Mouse (Mus musculus): ENCODE measurements at regions not wholly inside any gene's neighbourhood (a gene's known extent, or its start where the extent isn't known, plus 50 kb on each side); places are given as distances from the start of the nearest gene placed in this dataset.

GRCm38 (mm10) chr14:102491205-102491604 lies 491.2 kb downstream of the Kctd12 start:
- no peaks in the 10 kb centered on the region for H3K27me3 ChIP-seq (ENCODE audit: control insufficient read depth, insufficient read depth, low read length)
- H3K27ac ChIP-seq (ENCODE audit: insufficient read depth, low read depth, low read length) = no peak overlapping the region
- H3K4me1 ChIP-seq (ENCODE audit: control insufficient read depth, insufficient read depth, insufficient read length, low read length) = no peaks in the 10 kb centered on the region
- TF ChIP-seq CTCF (IDR thresholded peaks at IDR 0.05; ENCODE audit: extremely low read depth, insufficient read length, insufficient replicate concordance, low read depth, low read length) (no peak), POLR2A (IDR thresholded peaks at IDR 0.05; ENCODE audit: low read depth, low read length) (no peak)
- no peaks in the 10 kb centered on the region for H3K36me3 ChIP-seq (ENCODE audit: control insufficient read depth, insufficient read depth, low read length)
- no peak overlapping the region for H3K4me3 ChIP-seq (ENCODE audit: low read depth, low read length)
- 86% methylated on average over 1 of the region's 1 CpGs for WGBS

GRCm38 (mm10) chr14:102477162-102477561 lies 505.3 kb downstream of the Kctd12 start:
- WGBS = 86% methylated on average over 2 of the region's 2 CpGs
- Histone ChIP-seq H3K36me3 (ENCODE audit: control insufficient read depth, insufficient read depth, low read length) (no peaks in the 10 kb centered on the region), H3K27me3 (ENCODE audit: control insufficient read depth, insufficient read depth, low read length) (no peaks in the 10 kb centered on the region), H3K27ac (ENCODE audit: insufficient read depth, low read depth, low read length) (no peak overlapping the region), H3K4me3 (ENCODE audit: low read depth, low read length) (no peak overlapping the region), H3K4me1 (ENCODE audit: control insufficient read depth, insufficient read depth, insufficient read length, low read length) (no peaks in the 10 kb centered on the region)
- TF ChIP-seq POLR2A (IDR thresholded peaks at IDR 0.05; ENCODE audit: low read depth, low read length) = no peak
- no peak for TF ChIP-seq CTCF (IDR thresholded peaks at IDR 0.05; ENCODE audit: extremely low read depth, insufficient read length, insufficient replicate concordance, low read depth, low read length)

GRCm38 (mm10) chr14:102469326-102469725 lies 513.1 kb downstream of the Kctd12 start:
- Histone ChIP-seq H3K4me3 (ENCODE audit: low read depth, low read length) (no peak overlapping the region), H3K36me3 (ENCODE audit: control insufficient read depth, insufficient read depth, low read length) (no peaks in the 10 kb centered on the region), H3K27ac (ENCODE audit: insufficient read depth, low read depth, low read length) (no peak overlapping the region), H3K27me3 (ENCODE audit: control insufficient read depth, insufficient read depth, low read length) (no peaks in the 10 kb centered on the region), H3K4me1 (ENCODE audit: control insufficient read depth, insufficient read depth, insufficient read length, low read length) (no peaks in the 10 kb centered on the region)
- TF ChIP-seq CTCF (IDR thresholded peaks at IDR 0.05; ENCODE audit: extremely low read depth, insufficient read length, insufficient replicate concordance, low read depth, low read length) = no peak
- no peak for TF ChIP-seq POLR2A (IDR thresholded peaks at IDR 0.05; ENCODE audit: low read depth, low read length)
- WGBS = 66% methylated on average over 4 of the region's 4 CpGs

GRCm38 (mm10) chr14:102461001-102461400 lies 521.4 kb downstream of the Kctd12 start:
- H3K27me3 ChIP-seq (ENCODE audit: control insufficient read depth, insufficient read depth, low read length) = no peaks in the 10 kb centered on the region
- TF ChIP-seq CTCF (IDR thresholded peaks at IDR 0.05; ENCODE audit: extremely low read depth, insufficient read length, insufficient replicate concordance, low read depth, low read length) = no peak
- no peak for TF ChIP-seq POLR2A (IDR thresholded peaks at IDR 0.05; ENCODE audit: low read depth, low read length)
- H3K4me1 ChIP-seq (ENCODE audit: control insufficient read depth, insufficient read depth, insufficient read length, low read length) = no peaks in the 10 kb centered on the region
- H3K4me3 ChIP-seq (ENCODE audit: low read depth, low read length) = no peak overlapping the region
- WGBS = 82% methylated on average over 1 of the region's 1 CpGs
- H3K36me3 ChIP-seq (ENCODE audit: control insufficient read depth, insufficient read depth, low read length) = no peaks in the 10 kb centered on the region
- no peak overlapping the region for H3K27ac ChIP-seq (ENCODE audit: insufficient read depth, low read depth, low read length)

- Histone ChIP-seq H3K36me3 (ENCODE audit: control insufficient read depth, insufficient read depth, low read length) (no peaks in the 10 kb centered on the region), H3K27ac (ENCODE audit: insufficient read depth, low read depth, low read length) (no peak overlapping the region), H3K4me3 (ENCODE audit: low read depth, low read length) (no peak overlapping the region), H3K27me3 (ENCODE audit: control insufficient read depth, insufficient read depth, low read length) (no peaks in the 10 kb centered on the region), H3K4me1 (ENCODE audit: control insufficient read depth, insufficient read depth, insufficient read length, low read length) (no peaks in the 10 kb centered on the region)
- TF ChIP-seq CTCF (IDR thresholded peaks at IDR 0.05; ENCODE audit: extremely low read depth, insufficient read length, insufficient replicate concordance, low read depth, low read length) (no peak), POLR2A (IDR thresholded peaks at IDR 0.05; ENCODE audit: low read depth, low read length) (no peak)
- 66% methylated on average over 2 of the region's 2 CpGs for WGBS
These were observed 542.7 kb downstream of the Kctd12 start for GRCm38 (mm10) chr14:102439738-102440137.

GRCm38 (mm10) chr14:102403397-102404115 lies 578.9 kb downstream of the Kctd12 start:
- 59% methylated on average over 4 of the region's 4 CpGs for WGBS
- Histone ChIP-seq H3K36me3 (ENCODE audit: control insufficient read depth, insufficient read depth, low read length) (no peaks in the 10 kb centered on the region), H3K4me3 (ENCODE audit: low read depth, low read length) (no peak overlapping the region), H3K27ac (ENCODE audit: insufficient read depth, low read depth, low read length) (no peak overlapping the region), H3K27me3 (ENCODE audit: control insufficient read depth, insufficient read depth, low read length) (no peaks in the 10 kb centered on the region), H3K4me1 (ENCODE audit: control insufficient read depth, insufficient read depth, insufficient read length, low read length) (no peaks in the 10 kb centered on the region)
- TF ChIP-seq POLR2A (IDR thresholded peaks at IDR 0.05; ENCODE audit: low read depth, low read length) = no peak
- TF ChIP-seq CTCF (IDR thresholded peaks at IDR 0.05; ENCODE audit: extremely low read depth, insufficient read length, insufficient replicate concordance, low read depth, low read length) = no peak

GRCm38 (mm10) chr14:102402061-102402689 lies 580.3 kb downstream of the Kctd12 start:
- no peak overlapping the region for H3K27ac ChIP-seq (ENCODE audit: insufficient read depth, low read depth, low read length)
- no peaks in the 10 kb centered on the region for H3K4me1 ChIP-seq (ENCODE audit: control insufficient read depth, insufficient read depth, insufficient read length, low read length)
- 68% methylated on average over 4 of the region's 4 CpGs for WGBS
- no peaks in the 10 kb centered on the region for H3K27me3 ChIP-seq (ENCODE audit: control insufficient read depth, insufficient read depth, low read length)
- H3K36me3 ChIP-seq (ENCODE audit: control insufficient read depth, insufficient read depth, low read length) = no peaks in the 10 kb centered on the region
- no peak overlapping the region for H3K4me3 ChIP-seq (ENCODE audit: low read depth, low read length)
- no peak for TF ChIP-seq CTCF (IDR thresholded peaks at IDR 0.05; ENCODE audit: extremely low read depth, insufficient read length, insufficient replicate concordance, low read depth, low read length)
- TF ChIP-seq POLR2A (IDR thresholded peaks at IDR 0.05; ENCODE audit: low read depth, low read length) = no peak

All from small intestine, adult 2 months (tissue).